Mouse (Mus musculus) layer of hippocampus, adult 11-12 months (tissue): ENCODE results near the gene Gmds.

Experiments used
- DNase-seq: peaks from one replicate; pipeline ENCODE4 v3.0.0; 2022; ENCODE audit warnings: low spot score

The Gmds gene

GRCm38 (mm10) chr13:31877061-31877460 lies 461.5 kb downstream of the Gmds start:
- DNase-seq, result no peak

- DNase-seq, result no peak
Measured at GRCm38 (mm10) chr13:31874427-31874826, 464.1 kb downstream of the Gmds start.

GRCm38 (mm10) chr13:31873269-31873668 lies 465.3 kb downstream of the Gmds start:
- no peak for DNase-seq

GRCm38 (mm10) chr13:31864786-31865185 lies 473.8 kb downstream of the Gmds start:
- no peak for DNase-seq

GRCm38 (mm10) chr13:31863461-31863860 lies 475.1 kb downstream of the Gmds start:
- no peak for DNase-seq

- no peak for DNase-seq
Measured at GRCm38 (mm10) chr13:31860200-31860599, 478.3 kb downstream of the Gmds start.

GRCm38 (mm10) chr13:31854000-31854399 lies 484.5 kb downstream of the Gmds start:
- no peak for DNase-seq

- DNase-seq, result no peak
Measured at GRCm38 (mm10) chr13:31853564-31853963, 485.0 kb downstream of the Gmds start.

- DNase-seq, result no peak
Measured at GRCm38 (mm10) chr13:31849258-31849971, 489.1 kb downstream of the Gmds start.

- no peak for DNase-seq
Measured at GRCm38 (mm10) chr13:31835802-31836201, 502.7 kb downstream of the Gmds start.

- no peak for DNase-seq
Measured at GRCm38 (mm10) chr13:31830332-31830731, 508.2 kb downstream of the Gmds start.

- no peak for DNase-seq
Measured at GRCm38 (mm10) chr13:31828446-31828845, 510.1 kb downstream of the Gmds start.

- DNase-seq, result no peak
Measured at GRCm38 (mm10) chr13:31827820-31828332, 510.7 kb downstream of the Gmds start.

- no peak for DNase-seq
Measured at GRCm38 (mm10) chr13:31827160-31827559, 511.4 kb downstream of the Gmds start.

GRCm38 (mm10) chr13:31825180-31825579 lies 513.4 kb downstream of the Gmds start:
- no peak for DNase-seq

GRCm38 (mm10) chr13:31823316-31823715 lies 515.2 kb downstream of the Gmds start:
- no peak for DNase-seq

- no peak for DNase-seq
Measured at GRCm38 (mm10) chr13:31821050-31821449, 517.5 kb downstream of the Gmds start.

- DNase-seq, result no peak
Measured at GRCm38 (mm10) chr13:31820587-31821017, 517.9 kb downstream of the Gmds start.

- no peak for DNase-seq
Measured at GRCm38 (mm10) chr13:31819664-31820405, 518.7 kb downstream of the Gmds start.

GRCm38 (mm10) chr13:31818337-31818736 lies 520.2 kb downstream of the Gmds start:
- DNase-seq, result no peak

GRCm38 (mm10) chr13:31815383-31816003 lies 523.0 kb downstream of the Gmds start:
- no peak for DNase-seq

- DNase-seq, result no peak
Measured at GRCm38 (mm10) chr13:31812701-31813100, 525.8 kb downstream of the Gmds start.

GRCm38 (mm10) chr13:31811542-31812021 lies 527.0 kb downstream of the Gmds start:
- no peak for DNase-seq
